In genomic region chr8:54508814-54509213, GRCm38 (mm10) we compare ENCODE assay signal across 9 mouse cellular contexts. TPM values are rescaled to one million over a fixed set of nuclear protein-coding genes. Genes with fewer than 3 reads are reported as not detected.
A peak's percentile ranks its signal among the peaks of the same experiment; 100 is the strongest.
DNase-seq lines count a peak whose midpoint lies in the region; ATAC-seq lines count a peak whose summit lies in the region.
"Had no signal": no experiment of that assay in that cellular context is flagged by ENCODE, and none has a peak within 500 bp of the region (broad histone marks: within the 10 kb centered on the region; RNA-seq: fewer than 3 reads in every experiment).

No protein-coding gene starts in this region.

- H3K27me3 ChIP-seq in kidney, embryonic 15.5 days: no peaks in the 10 kb centered on the region
- no peaks in the 10 kb centered on the region for H3K27me3 ChIP-seq in embryonic facial prominence, embryonic 14.5 days (replicated peaks; ENCODE audit: control insufficient read depth, insufficient read depth, low read length)
- no peaks in the 10 kb centered on the region for H3K27me3 ChIP-seq in limb, embryonic 11.5 days (ENCODE audit: control insufficient read depth, insufficient read depth, low read length)
- no peaks in the 10 kb centered on the region for H3K27me3 ChIP-seq in neural tube, embryonic 12.5 days (replicated peaks)
- H3K27me3 ChIP-seq: Patski had no signal

- H3K4me2 ChIP-seq in kidney, embryonic 15.5 days: peak overlapping the region; percentile 58
- peak overlapping the region; percentile 51 for H3K4me2 ChIP-seq in embryonic facial prominence, embryonic 14.5 days (ENCODE audit: low read depth, low read length)
- peak overlapping the region; percentile 33; the same call in 1 of the 2 replicates for H3K4me2 ChIP-seq in limb, embryonic 11.5 days (ENCODE audit: low read depth, severe bottlenecking)
- H3K4me2 ChIP-seq in neural tube, embryonic 12.5 days (replicated peaks): peak overlapping the region; percentile 58

- H3K27ac ChIP-seq in kidney, embryonic 15.5 days: no peak overlapping the region
- no peak overlapping the region for H3K27ac ChIP-seq in embryonic facial prominence, embryonic 14.5 days (replicated peaks; ENCODE audit: low read depth, low read length)
- H3K27ac ChIP-seq in limb, embryonic 11.5 days (replicated peaks; ENCODE audit: low read depth, low read length): no peak overlapping the region
- no peak overlapping the region for H3K27ac ChIP-seq in neural tube, embryonic 12.5 days

- ATAC-seq in kidney, embryonic 15.5 days (replicated peaks; ENCODE audit: low FRiP score): peak; percentile 13; the same call in 1 of the 2 replicates
- peak; percentile 51 for ATAC-seq in embryonic facial prominence, embryonic 14.5 days (ENCODE audit: low read depth)
- ATAC-seq in limb, embryonic 11.5 days (ENCODE audit: insufficient number of reproducible peaks, low FRiP score, low TSS enrichment, low read depth): 0 out of 2 replicates have a peak, but pooled peaks have one; percentile 13
- ATAC-seq in neural tube, embryonic 12.5 days (ENCODE audit: low FRiP score, low read depth): peak; percentile 66
- ATAC-seq: Patski had no signal

- DNase-seq in kidney, postnatal 14 days: no peak
- peak; percentile 38 for DNase-seq in embryonic facial prominence, embryonic 14.5 days (ENCODE audit: low spot score)
- no peak for DNase-seq in limb, embryonic 11.5 days (ENCODE audit: low spot score)
- no peak for DNase-seq in adipocyte (ENCODE audit: low spot score)
- no peak for DNase-seq in testis, postnatal 14 days (ENCODE audit: low spot score)
- DNase-seq in gastrocnemius, adult 8-10 months (ENCODE audit: low spot score in 2 of 2): no peak

- H3K36me3 ChIP-seq in kidney, embryonic 15.5 days: no peaks in the 10 kb centered on the region
- no peaks in the 10 kb centered on the region for H3K36me3 ChIP-seq in embryonic facial prominence, embryonic 14.5 days (ENCODE audit: control insufficient read depth, insufficient read depth, low read length)
- no peaks in the 10 kb centered on the region for H3K36me3 ChIP-seq in limb, embryonic 11.5 days (ENCODE audit: control insufficient read depth, insufficient read depth, low read length)
- H3K36me3 ChIP-seq in neural tube, embryonic 12.5 days: no peaks in the 10 kb centered on the region

- 5% methylated on average over 11 of the region's 11 CpGs for WGBS in kidney, embryonic 15.5 days
- 5% methylated on average over 8 of the region's 11 CpGs for WGBS in embryonic facial prominence, embryonic 14.5 days
- 6% methylated on average over 10 of the region's 11 CpGs for WGBS in limb, embryonic 11.5 days
- 10% methylated on average over 9 of the region's 11 CpGs for WGBS in neural tube, embryonic 12.5 days

- H3K9me3 ChIP-seq in kidney, embryonic 15.5 days (replicated peaks): no peaks in the 10 kb centered on the region
- no peaks in the 10 kb centered on the region for H3K9me3 ChIP-seq in embryonic facial prominence, embryonic 14.5 days (ENCODE audit: control insufficient read depth, low read length)
- no peaks in the 10 kb centered on the region for H3K9me3 ChIP-seq in limb, embryonic 11.5 days (ENCODE audit: control insufficient read depth, low read length)
- no peaks in the 10 kb centered on the region for H3K9me3 ChIP-seq in neural tube, embryonic 12.5 days

- H3K4me3 ChIP-seq in kidney, embryonic 15.5 days (replicated peaks): peak overlapping the region; percentile 30
- peak overlapping the region; percentile 25; the same call in 1 of the 2 replicates for H3K4me3 ChIP-seq in embryonic facial prominence, embryonic 14.5 days (ENCODE audit: low read depth, low read length)
- H3K4me3 ChIP-seq in limb, embryonic 11.5 days (ENCODE audit: low read depth, low read length): 0 out of 2 replicates have a peak overlapping the region, but pooled peaks have one; percentile 12
- H3K4me3 ChIP-seq in neural tube, embryonic 12.5 days: peak overlapping the region; percentile 37

- no peak overlapping the region for H3K9ac ChIP-seq in kidney, embryonic 15.5 days
- H3K9ac ChIP-seq in embryonic facial prominence, embryonic 14.5 days (ENCODE audit: low read depth, low read length): no peak overlapping the region
- H3K9ac ChIP-seq in limb, embryonic 11.5 days (ENCODE audit: low read length): no peak overlapping the region
- peak overlapping the region; percentile 48 for H3K9ac ChIP-seq in neural tube, embryonic 12.5 days

- H3K4me1 ChIP-seq in kidney, embryonic 15.5 days: peaks cover 6% of the 10 kb centered on the region; the same call in 1 of the 2 replicates
- H3K4me1 ChIP-seq in embryonic facial prominence, embryonic 14.5 days (ENCODE audit: control insufficient read depth, insufficient read depth, low read length): no peaks in the 10 kb centered on the region
- no peaks in the 10 kb centered on the region for H3K4me1 ChIP-seq in limb, embryonic 11.5 days (ENCODE audit: control insufficient read depth, insufficient read depth, low read length)
- peaks cover 6% of the 10 kb centered on the region for H3K4me1 ChIP-seq in neural tube, embryonic 12.5 days

RNA-seq across cellular contexts. Expression of gene Asb5, which starts 20.6 kb away (rescaled TPM):
- polyA plus RNA-seq in kidney, embryonic 15.5 days (2015; fragmentation: Nextera tagmentation; extraction: Ambion mirVana): 4.2 and 5.3 TPM in 2 replicates
- 4.9 and 6.8 TPM in 2 replicates for polyA plus RNA-seq in embryonic facial prominence, embryonic 14.5 days (2014; fragmentation: Nextera tagmentation; extraction: Ambion mirVana)
- polyA plus RNA-seq in limb, embryonic 11.5 days (2014; fragmentation: Nextera tagmentation; extraction: Ambion mirVana): 7.3 and 7.5 TPM in 2 replicates
- polyA plus RNA-seq in neural tube, embryonic 12.5 days (2016; fragmentation: Nextera tagmentation; extraction: Ambion mirVana): 7.7 and 8.1 TPM in 2 replicates
- total RNA-seq in gastrocnemius, adult 8-10 months (2022): 100 to 1,000 TPM; 183 to 235 (median 201) TPM

RNA-seq across cellular contexts. Expression of gene Spcs3, which starts 21.0 kb away (rescaled TPM):
- polyA plus RNA-seq in kidney, embryonic 15.5 days (2015; fragmentation: Nextera tagmentation; extraction: Ambion mirVana): 95.9 and 104 TPM in 2 replicates
- 84.5 and 88.0 TPM in 2 replicates for polyA plus RNA-seq in embryonic facial prominence, embryonic 14.5 days (2014; fragmentation: Nextera tagmentation; extraction: Ambion mirVana)
- polyA plus RNA-seq in limb, embryonic 11.5 days (2014; fragmentation: Nextera tagmentation; extraction: Ambion mirVana): 87.5 and 87.7 TPM in 2 replicates
- 69.5 and 71.3 TPM in 2 replicates for polyA plus RNA-seq in neural tube, embryonic 12.5 days (2016; fragmentation: Nextera tagmentation; extraction: Ambion mirVana)
- total RNA-seq in gastrocnemius, adult 8-10 months (2022): 10 to 100 TPM; 25.4 to 29.8 (median 27.3) TPM

Comparison
In these comparisons a context has a peak if more than half of its experiments do, and no peak if none do; other contexts are left out.
1. ATAC-seq: peak in every context shown above with its lines; median percentile 66 in neural tube, embryonic 12.5 days; 51 in embryonic facial prominence, embryonic 14.5 days; 13 in kidney, embryonic 15.5 days; 13 in limb, embryonic 11.5 days.